Mouse (Mus musculus) forebrain, embryonic 11.5 days (tissue): ENCODE measurements around the gene Rcn3. TPM values are rescaled to one million over a fixed set of nuclear protein-coding genes. Genes with fewer than 3 reads are reported as not detected.
A peak's percentile ranks its signal among the peaks of the same experiment; 100 is the strongest.

Experiments
- ATAC-seq: fragments of 200-750 bp; cut with Nextera tagmentation; replicated peaks from 2 replicates; pipeline ENCODE4 v1.8.0; 2017; ENCODE audit warnings: moderate TSS enrichment; ENCODE audit not compliant: low FRiP score
- DNase-seq: peaks from one replicate; pipeline ENCODE4 v3.0.0-alpha.2; 2017; ENCODE audit warnings: low spot score
- H3K27ac ChIP-seq: fragments of 300-500 bp; sonication (generic); 2 replicates; pipeline ENCODE4 v1.5.1; 2014; ENCODE audit warnings: low read depth, low read length
- H3K27me3 ChIP-seq: fragments of 300-500 bp; sonication (generic); 2 replicates; pipeline ENCODE4 v1.6.1; 2014; ENCODE audit warnings: mild to moderate bottlenecking, low read length, mixed read lengths; ENCODE audit not compliant: control insufficient read depth, insufficient read depth
- H3K36me3 ChIP-seq: fragments of 300-500 bp; sonication (generic); 2 replicates; pipeline ENCODE4 v1.6.1; 2014; ENCODE audit warnings: mild to moderate bottlenecking, low read length, moderate library complexity, mixed read lengths; ENCODE audit not compliant: control insufficient read depth, insufficient read depth
- H3K4me1 ChIP-seq: fragments of 300-500 bp; sonication (generic); replicated peaks from 2 replicates; pipeline ENCODE4 v1.6.1; 2014; ENCODE audit warnings: low read length, mixed read lengths; ENCODE audit not compliant: control insufficient read depth, insufficient read depth
- H3K4me2 ChIP-seq: fragments of 300-500 bp; sonication (generic); 2 replicates; pipeline ENCODE4 v1.6.1; 2014; ENCODE audit warnings: low read depth, mild to moderate bottlenecking, low read length, moderate library complexity, mixed read lengths; ENCODE audit not compliant: severe bottlenecking
- H3K4me3 ChIP-seq: fragments of 300-500 bp; sonication (generic); 2 replicates; pipeline ENCODE4 v1.5.1; 2014; ENCODE audit warnings: low read depth, low read length
- H3K9ac ChIP-seq: fragments of 300-500 bp; sonication (generic); 2 replicates; pipeline ENCODE4 v1.6.1; 2014; ENCODE audit warnings: low read length
- H3K9me3 ChIP-seq: fragments of 300-500 bp; sonication (generic); 2 replicates; pipeline ENCODE4 v1.6.1; 2016; ENCODE audit warnings: low read length, mixed read lengths; ENCODE audit not compliant: control insufficient read depth
- WGBS: fragments of 180-500 bp; shearing (Covaris S2); extraction: QIAGEN DNeasy Blood & Tissue Kit; methylation state at CpG from one replicate; pipeline ENCODE4 v1.1.7; 2014; 5-methylcytosine and 5-hydroxymethylcytosine counted together
- microRNA counts: library from miRNA; unstranded; fragments of <30 nt; microRNA quantifications from one replicate; lab custom pipeline; 2015
- microRNA-seq: library from miRNA; unstranded; fragments of <30 nt; microRNA quantifications from one replicate; pipeline ENCODE4, GENCODE M21; 2016; ENCODE audit not compliant: insufficient number of aligned reads
- polyA plus RNA-seq: library from polyadenylated mRNA; unstranded; fragments of >200 nt; fragmentation: Nextera tagmentation; extraction: Ambion mirVana; gene quantifications from 2 replicates; pipeline ENCODE4 v1.2.1, GENCODE M21; 2014

The Rcn3 gene
- polyA plus RNA-seq, 1 experiment from 2014 or later: 110 TPM

DNA sequence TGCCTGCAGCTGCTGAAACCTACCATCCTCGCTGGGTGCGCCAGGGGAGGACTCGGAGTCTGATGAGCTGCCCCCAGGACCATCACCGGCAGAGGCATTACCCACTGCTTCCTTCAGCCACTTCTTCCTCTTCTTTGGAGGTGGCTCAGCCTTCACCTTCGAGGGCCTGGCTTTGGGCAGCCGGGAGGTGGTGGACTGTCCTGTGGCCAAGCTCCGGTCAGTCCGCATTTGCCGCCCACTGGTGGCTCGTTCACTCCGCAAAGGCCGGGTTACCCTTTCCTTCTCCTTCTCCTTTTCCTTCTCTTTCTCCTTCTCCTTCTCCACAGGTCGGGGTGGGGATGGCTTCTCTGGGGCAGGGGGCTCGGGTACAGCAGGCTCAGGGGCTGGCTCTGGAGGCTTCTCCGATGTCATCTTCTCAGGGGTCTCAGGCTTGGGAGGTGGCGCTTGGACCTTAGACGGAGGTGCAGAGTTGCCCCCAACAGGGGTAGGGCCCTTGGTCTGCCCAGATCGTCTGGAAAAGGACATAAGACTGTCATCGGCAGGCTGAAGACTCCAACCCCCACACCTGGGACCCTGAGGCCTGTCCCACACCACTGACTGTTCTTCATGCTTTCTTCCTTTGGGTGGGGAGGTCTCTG lies 58.2 kb downstream of the Rcn3 start:
- DNase-seq: peak; percentile 53
- ATAC-seq: no peak
- H3K9me3 ChIP-seq: no peaks in the 10 kb centered on the region
- H3K4me1 ChIP-seq: no peaks in the 10 kb centered on the region
- 94% methylated on average over 19 of the region's 19 CpGs for WGBS
- H3K4me2 ChIP-seq: no peak overlapping the region
- H3K9ac ChIP-seq: no peak overlapping the region
- H3K36me3 ChIP-seq: peaks cover 55% of the 10 kb centered on the region
- no peaks in the 10 kb centered on the region for H3K27me3 ChIP-seq
- no peak overlapping the region for H3K27ac ChIP-seq
- H3K4me3 ChIP-seq: no peak overlapping the region

MicroRNAs within 50 kb of the gene (microRNA counts, 519-probe panel; counts per million panel counts)
- microRNA mmu-miR-150 (lab: Ali Mortazavi, UCI): 31.2 counts per million

Small RNA genes lying within 50 kb of the gene (microRNA-seq; reads per million reads assigned to microRNA genes)
- gene Mir150 (20.2 reads per million, percentile 13 among the genes with 10 or more reads in this experiment), gene Mir5121 (57.2 reads per million, percentile 28 among the genes with 10 or more reads in this experiment)

Other genes with a start within 250 kb of the Rcn3 start
- 79.9 and 83.0 TPM in 2 replicates for gene Akt1s1, start 243.2 kb downstream of the Rcn3 start, polyA plus RNA-seq
- 67.6 and 69.9 TPM in 2 replicates for gene Tbc1d17, start 243.1 kb downstream of the Rcn3 start, polyA plus RNA-seq
- 31.6 and 32.1 TPM in 2 replicates for gene Pnkp, start 235.1 kb downstream of the Rcn3 start, polyA plus RNA-seq
- 454 and 526 TPM in 2 replicates for gene Ptov1, start 222.4 kb downstream of the Rcn3 start, polyA plus RNA-seq
- gene Med25, start 199.5 kb downstream of the Rcn3 start, polyA plus RNA-seq: 135 and 139 TPM in 2 replicates
- 32.9 TPM in 2 replicates for gene Fuz, start 196.1 kb downstream of the Rcn3 start, polyA plus RNA-seq
- gene Ap2a1, start 162.7 kb downstream of the Rcn3 start, polyA plus RNA-seq: 88.8 and 93.4 TPM in 2 replicates
- gene Tsks, start 149.0 kb downstream of the Rcn3 start, polyA plus RNA-seq: 0.23 TPM in 1 of 2 replicates, not detected in the other
- 26.3 and 27.2 TPM in 2 replicates for gene Cpt1c, start 117.4 kb downstream of the Rcn3 start, polyA plus RNA-seq
- gene Prmt1, start 105.7 kb downstream of the Rcn3 start, polyA plus RNA-seq: 286 and 301 TPM in 2 replicates
- gene Irf3, start 94.6 kb downstream of the Rcn3 start, polyA plus RNA-seq: 75.3 and 86.0 TPM in 2 replicates
- 70.6 and 74.9 TPM in 2 replicates for gene Bcl2l12, start 93.5 kb downstream of the Rcn3 start, polyA plus RNA-seq
- 59.9 and 60.2 TPM in 2 replicates for gene Scaf1, start 75.9 kb downstream of the Rcn3 start, polyA plus RNA-seq
- 15.5 and 16.6 TPM in 2 replicates for gene Rras, start 74.3 kb downstream of the Rcn3 start, polyA plus RNA-seq
- 16.1 and 19.2 TPM in 2 replicates for gene Prr12, start 39.3 kb downstream of the Rcn3 start, polyA plus RNA-seq
- 52.6 and 64.0 TPM in 2 replicates for gene Nosip, start 29.8 kb downstream of the Rcn3 start, polyA plus RNA-seq
- gene Prrg2, start 29.5 kb downstream of the Rcn3 start, polyA plus RNA-seq: 14.2 and 18.4 TPM in 2 replicates
- 7.1 and 7.3 TPM in 2 replicates for gene Fcgrt, start 11.6 kb upstream of the Rcn3 start, polyA plus RNA-seq
- gene Rps11, start 32.2 kb upstream of the Rcn3 start, polyA plus RNA-seq: 1,418 and 1,481 TPM in 2 replicates
- 1,136 and 1,164 TPM in 2 replicates for gene Rpl13a, start 36.5 kb upstream of the Rcn3 start, polyA plus RNA-seq
- 0.45 and 0.55 TPM in 2 replicates for gene Gm45713, start 44.0 kb upstream of the Rcn3 start, polyA plus RNA-seq
- gene Flt3l, start 44.2 kb upstream of the Rcn3 start, polyA plus RNA-seq: 1.2 and 1.8 TPM in 2 replicates
- 95.9 and 110 TPM in 2 replicates for gene Pih1d1, start 62.1 kb upstream of the Rcn3 start, polyA plus RNA-seq
- gene Aldh16a1, start 62.4 kb upstream of the Rcn3 start, polyA plus RNA-seq: 44.0 and 44.1 TPM in 2 replicates
- 3.6 and 4.6 TPM in 2 replicates for gene Slc17a7, start 71.7 kb upstream of the Rcn3 start, polyA plus RNA-seq
- gene Gfy, start 87.3 kb upstream of the Rcn3 start, polyA plus RNA-seq: 0.13 and 0.33 TPM in 2 replicates
- not detected in 2 replicates for gene Pth2, start 88.8 kb upstream of the Rcn3 start, polyA plus RNA-seq
- gene Ccdc155, start 112.7 kb upstream of the Rcn3 start, polyA plus RNA-seq: 0.83 and 0.90 TPM in 2 replicates
- 0.48 TPM in 1 of 2 replicates, not detected in the other for gene Dkkl1, start 119.9 kb upstream of the Rcn3 start, polyA plus RNA-seq
- 297 and 318 TPM in 2 replicates for gene Tead2, start 123.5 kb upstream of the Rcn3 start, polyA plus RNA-seq
- 0.60 and 1.1 TPM in 2 replicates for gene Cd37, start 146.9 kb upstream of the Rcn3 start, polyA plus RNA-seq
- 0.36 TPM in 1 of 2 replicates, not detected in the other for gene Slc6a16, start 148.9 kb upstream of the Rcn3 start, polyA plus RNA-seq
- gene Slc6a21, start 185.3 kb upstream of the Rcn3 start, polyA plus RNA-seq: not detected in 2 replicates
- 5.6 and 6.8 TPM in 2 replicates for gene Trpm4, start 241.6 kb upstream of the Rcn3 start, polyA plus RNA-seq
- not detected in 2 replicates for gene Hrc, start 243.1 kb upstream of the Rcn3 start, polyA plus RNA-seq